Mouse (Mus musculus): ENCODE measurements around the gene Ptprg.

DNA sequence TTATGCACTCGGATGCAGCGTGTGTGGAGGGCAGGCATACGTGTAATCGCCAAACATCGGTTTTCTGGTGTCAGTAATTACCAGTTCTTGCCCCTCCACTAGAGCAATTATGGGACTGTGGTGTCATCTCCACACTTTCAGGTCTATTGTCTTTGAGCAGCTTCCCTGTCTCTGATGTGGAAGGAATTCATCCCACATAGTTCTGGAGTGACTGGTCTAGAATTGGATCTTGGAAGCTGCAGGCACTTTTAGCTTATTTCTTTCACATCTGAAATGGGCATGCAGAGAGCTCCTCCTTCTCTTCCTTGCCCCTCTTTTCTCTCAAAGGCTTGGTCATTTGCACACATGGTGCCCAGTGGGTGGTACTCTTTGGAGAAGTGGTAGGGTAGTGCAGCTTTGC, 363.9 kb downstream of the Ptprg start:
- no peak for TF ChIP-seq CTCF (IDR thresholded peaks at IDR 0.05; ENCODE audit: control insufficient read depth, insufficient read depth, insufficient read length)
- TF ChIP-seq USF1 (IDR thresholded peaks at IDR 0.05; ENCODE audit: low read depth): no peak
- TF ChIP-seq MYOG (IDR thresholded peaks at IDR 0.05; ENCODE audit: control insufficient read depth, extremely low read depth, insufficient read length): no peak
- no peak for TF ChIP-seq MYOD1 (IDR thresholded peaks at IDR 0.05; ENCODE audit: control insufficient read depth, insufficient read length, low read depth)
- no peak for TF ChIP-seq MAX (IDR thresholded peaks at IDR 0.05)

All from C2C12 (cell line).